Mouse (Mus musculus): ENCODE data around the gene Fto. TPM values are rescaled to one million over a fixed set of nuclear protein-coding genes. Genes with fewer than 3 reads are reported as not detected.

The Fto gene
- polyA plus RNA-seq, 1 experiment, result 119 TPM

DNA sequence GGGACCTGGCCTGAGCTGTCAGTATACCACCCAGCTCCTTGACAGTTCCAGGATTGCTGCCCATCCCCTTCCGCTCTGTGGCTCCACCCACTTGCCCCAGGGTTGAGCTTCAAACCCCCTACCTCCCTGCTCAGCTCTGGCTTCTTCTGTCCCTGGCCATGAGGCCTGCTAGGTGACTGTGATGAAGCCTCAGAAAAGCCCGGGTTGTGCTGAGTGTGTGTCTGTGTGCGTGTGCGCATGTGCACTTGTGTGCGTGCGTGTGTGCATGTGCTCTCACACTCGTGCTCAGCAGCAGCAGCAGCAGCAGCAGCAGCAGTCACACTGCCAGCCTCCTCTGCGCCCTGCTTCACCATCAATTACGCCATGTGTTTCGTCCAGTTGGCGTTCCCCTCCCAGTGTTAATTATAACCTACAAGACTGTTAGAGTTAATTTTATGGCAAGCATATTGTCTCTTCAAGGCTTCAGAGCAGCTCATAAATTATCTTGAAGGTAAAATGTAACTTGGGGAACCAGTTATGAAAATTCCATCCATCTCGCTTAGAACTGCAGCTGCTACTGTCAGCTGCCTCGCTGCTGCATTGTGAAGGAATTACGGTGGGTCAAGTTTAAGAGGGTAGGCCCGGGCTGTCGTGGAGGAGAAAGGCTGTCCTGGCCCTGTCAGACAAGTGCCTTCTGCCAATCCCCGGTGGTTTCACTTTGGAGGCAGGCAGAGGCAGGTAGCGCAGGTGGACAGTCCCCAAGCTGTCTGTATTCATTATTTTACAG is 219.5 kb downstream of the Fto start:
- Histone ChIP-seq H3K4me3 (ENCODE audit: insufficient read depth, low read length) (no peak overlapping the region), H3K4me1 (ENCODE audit: control insufficient read depth, insufficient read depth, low read length) (no peaks in the 10 kb centered on the region; the same call in 1 of the 2 replicates), H3K27ac (ENCODE audit: insufficient read depth, low read length) (no peak overlapping the region)
- TF ChIP-seq POLR2A (IDR thresholded peaks at IDR 0.05; ENCODE audit: extremely low read depth, insufficient read depth, low read length) (no peak), CTCF (IDR thresholded peaks at IDR 0.05; ENCODE audit: extremely low read depth, insufficient read depth, low read length) (no peak)

DNA sequence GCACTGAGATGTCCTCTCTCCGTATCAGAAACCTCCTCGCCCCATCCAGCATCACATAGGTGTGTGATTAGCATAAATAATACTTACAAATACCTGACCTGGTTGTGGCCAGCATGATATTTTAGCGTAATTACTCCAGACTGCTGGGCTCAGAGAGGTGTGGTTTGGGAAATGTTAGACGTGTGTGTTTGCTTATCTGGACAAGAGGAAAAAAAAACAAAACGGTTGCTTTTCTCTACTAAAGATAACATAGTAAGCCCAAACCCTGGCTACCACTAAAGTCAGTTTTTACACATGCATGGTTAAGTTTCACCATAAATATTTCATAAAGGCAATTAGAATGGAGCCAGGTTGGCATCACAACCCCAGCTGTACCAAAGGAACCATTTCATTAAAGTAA is 221.4 kb downstream of the Fto start:
- no peak for TF ChIP-seq CTCF (IDR thresholded peaks at IDR 0.05; ENCODE audit: extremely low read depth, insufficient read depth, low read length)
- no peak for TF ChIP-seq POLR2A (IDR thresholded peaks at IDR 0.05; ENCODE audit: extremely low read depth, insufficient read depth, low read length)

DNA sequence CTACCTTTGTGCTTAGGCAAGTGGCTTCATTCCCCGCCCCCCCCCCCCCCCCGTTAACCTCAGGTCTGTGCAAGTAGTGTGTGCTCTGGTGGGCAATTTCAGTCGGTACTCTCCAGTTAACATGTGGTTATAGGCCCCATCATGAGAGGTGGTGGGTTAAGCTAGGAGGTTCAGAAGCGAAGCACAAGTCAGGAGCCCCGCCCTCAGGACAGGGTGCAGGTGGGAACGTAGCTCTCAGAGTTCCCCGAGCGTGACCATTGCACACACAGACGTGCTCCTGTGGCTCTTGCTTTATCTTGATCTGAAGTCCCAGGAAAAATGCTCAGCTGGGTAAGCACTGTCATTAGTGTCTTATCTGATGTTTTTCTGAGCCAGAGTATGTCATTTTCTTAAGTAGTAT is 224.8 kb downstream of the Fto start:
- no peak for TF ChIP-seq POLR2A (IDR thresholded peaks at IDR 0.05; ENCODE audit: extremely low read depth, insufficient read depth, low read length)
- no peak for TF ChIP-seq CTCF (IDR thresholded peaks at IDR 0.05; ENCODE audit: extremely low read depth, insufficient read depth, low read length)
- H3K4me1 ChIP-seq (ENCODE audit: control insufficient read depth, insufficient read depth, low read length), result no peaks in the 10 kb centered on the region; the same call in 1 of the 2 replicates
- H3K27ac ChIP-seq (ENCODE audit: insufficient read depth, low read length), result no peak overlapping the region
- H3K4me3 ChIP-seq (ENCODE audit: insufficient read depth, low read length), result no peak overlapping the region

More for the DNA sequence above, 221.4 kb downstream of the Fto start:
- H3K27ac ChIP-seq (ENCODE audit: insufficient read depth, low read length), result no peak overlapping the region
- no peak overlapping the region for H3K4me3 ChIP-seq (ENCODE audit: insufficient read depth, low read length)
- no peaks in the 10 kb centered on the region; the same call in 1 of the 2 replicates for H3K4me1 ChIP-seq (ENCODE audit: control insufficient read depth, insufficient read depth, low read length)

DNA sequence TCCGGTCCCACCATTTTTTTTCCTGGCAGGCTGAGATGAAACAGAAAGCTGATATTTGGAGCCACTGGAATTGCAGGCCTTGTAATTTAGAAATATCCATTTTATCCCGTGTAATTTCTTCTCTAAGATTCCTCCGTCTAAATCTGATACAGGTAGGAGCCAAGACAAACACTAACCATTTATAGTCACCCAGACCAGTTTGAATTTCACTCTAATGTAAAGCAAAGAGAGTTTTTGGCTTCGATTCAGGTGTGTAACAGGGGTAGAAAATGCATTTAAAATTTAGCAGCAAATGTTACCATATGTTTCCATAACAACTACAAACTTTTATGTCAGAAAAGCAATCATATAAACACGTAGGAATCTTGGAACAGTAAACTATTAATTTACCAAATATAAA is 225.6 kb downstream of the Fto start:
- no peak for TF ChIP-seq POLR2A (IDR thresholded peaks at IDR 0.05; ENCODE audit: extremely low read depth, insufficient read depth, low read length)
- TF ChIP-seq CTCF (IDR thresholded peaks at IDR 0.05; ENCODE audit: extremely low read depth, insufficient read depth, low read length), result no peak
- H3K4me1 ChIP-seq (ENCODE audit: control insufficient read depth, insufficient read depth, low read length), result no peaks in the 10 kb centered on the region; the same call in 1 of the 2 replicates
- H3K27ac ChIP-seq (ENCODE audit: insufficient read depth, low read length), result no peak overlapping the region
- H3K4me3 ChIP-seq (ENCODE audit: insufficient read depth, low read length), result no peak overlapping the region

DNA sequence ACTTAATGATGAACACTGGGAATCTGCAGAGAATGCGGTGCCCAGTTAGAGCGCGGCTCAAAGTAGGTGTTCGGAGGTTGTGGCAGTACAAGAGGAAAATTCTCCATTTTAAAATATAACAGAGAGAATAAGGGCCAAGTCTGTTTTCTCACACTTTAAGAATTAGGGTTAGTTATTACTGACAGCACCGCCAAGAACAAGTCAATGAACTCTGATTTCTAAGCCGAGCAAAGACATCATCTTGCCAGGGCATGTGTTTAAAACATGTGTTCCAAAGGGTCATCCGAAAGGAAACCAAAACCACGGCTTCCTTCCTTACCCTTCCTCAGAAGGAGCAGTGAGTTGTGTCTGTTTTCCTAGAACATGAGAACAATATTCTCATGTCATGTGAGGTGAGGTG is 226.3 kb downstream of the Fto start:
- H3K4me3 ChIP-seq (ENCODE audit: insufficient read depth, low read length), result no peak overlapping the region
- H3K27ac ChIP-seq (ENCODE audit: insufficient read depth, low read length), result no peak overlapping the region
- no peak for TF ChIP-seq POLR2A (IDR thresholded peaks at IDR 0.05; ENCODE audit: extremely low read depth, insufficient read depth, low read length)

DNA sequence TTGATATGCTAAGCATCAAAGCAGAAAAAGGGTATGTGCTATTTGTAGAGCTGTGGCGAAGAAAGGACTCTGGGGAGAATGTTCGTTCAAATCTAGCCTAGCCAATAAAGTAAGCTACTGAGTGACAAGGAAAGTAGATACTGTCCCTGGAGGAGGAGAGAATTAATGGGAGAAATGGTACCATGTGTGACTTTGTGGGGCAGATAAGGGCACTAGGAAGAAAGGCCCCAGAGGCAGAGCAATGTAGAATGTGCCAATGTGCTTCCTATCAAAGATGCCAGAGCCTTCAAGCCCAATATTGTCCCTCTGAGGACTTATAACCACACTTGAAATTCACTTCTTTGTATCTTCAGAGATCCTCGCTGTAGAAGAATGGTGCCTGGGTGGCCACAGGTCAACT is 227.9 kb downstream of the Fto start:
- Histone ChIP-seq H3K4me1 (ENCODE audit: control insufficient read depth, insufficient read depth, low read length) (no peaks in the 10 kb centered on the region; the same call in 1 of the 2 replicates), H3K4me3 (ENCODE audit: insufficient read depth, low read length) (no peak overlapping the region), H3K27ac (ENCODE audit: insufficient read depth, low read length) (no peak overlapping the region)
- TF ChIP-seq POLR2A (IDR thresholded peaks at IDR 0.05; ENCODE audit: extremely low read depth, insufficient read depth, low read length), result no peak
- no peak for TF ChIP-seq CTCF (IDR thresholded peaks at IDR 0.05; ENCODE audit: extremely low read depth, insufficient read depth, low read length)

More for the DNA sequence above, 226.3 kb downstream of the Fto start:
- no peaks in the 10 kb centered on the region; the same call in 1 of the 2 replicates for H3K4me1 ChIP-seq (ENCODE audit: control insufficient read depth, insufficient read depth, low read length)

DNA sequence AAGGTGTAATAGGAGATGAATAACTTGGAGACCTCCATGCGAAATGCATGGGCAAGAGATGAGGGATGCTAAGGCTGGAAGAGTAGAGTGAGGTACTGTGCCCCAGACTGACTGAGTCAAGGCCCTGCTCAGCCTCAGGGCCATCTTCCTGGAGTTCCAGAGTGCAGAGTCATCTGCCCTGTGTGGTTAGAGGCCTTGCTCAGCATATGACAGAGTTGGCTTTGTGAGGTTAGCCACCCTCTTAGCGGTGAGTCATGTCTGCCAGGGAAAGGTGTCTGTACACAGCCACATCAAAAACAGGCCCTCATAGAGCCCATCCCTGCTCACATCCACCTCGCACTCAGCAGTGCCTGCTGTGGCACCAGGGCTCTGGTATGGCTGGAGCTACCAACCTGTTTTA is 232.2 kb downstream of the Fto start:
- no peak overlapping the region for H3K27ac ChIP-seq (ENCODE audit: insufficient read depth, low read length)
- H3K4me1 ChIP-seq (ENCODE audit: control insufficient read depth, insufficient read depth, low read length), result no peaks in the 10 kb centered on the region; the same call in 1 of the 2 replicates
- TF ChIP-seq CTCF (IDR thresholded peaks at IDR 0.05; ENCODE audit: extremely low read depth, insufficient read depth, low read length) (no peak), POLR2A (IDR thresholded peaks at IDR 0.05; ENCODE audit: extremely low read depth, insufficient read depth, low read length) (no peak)
- no peak overlapping the region for H3K4me3 ChIP-seq (ENCODE audit: insufficient read depth, low read length)

DNA sequence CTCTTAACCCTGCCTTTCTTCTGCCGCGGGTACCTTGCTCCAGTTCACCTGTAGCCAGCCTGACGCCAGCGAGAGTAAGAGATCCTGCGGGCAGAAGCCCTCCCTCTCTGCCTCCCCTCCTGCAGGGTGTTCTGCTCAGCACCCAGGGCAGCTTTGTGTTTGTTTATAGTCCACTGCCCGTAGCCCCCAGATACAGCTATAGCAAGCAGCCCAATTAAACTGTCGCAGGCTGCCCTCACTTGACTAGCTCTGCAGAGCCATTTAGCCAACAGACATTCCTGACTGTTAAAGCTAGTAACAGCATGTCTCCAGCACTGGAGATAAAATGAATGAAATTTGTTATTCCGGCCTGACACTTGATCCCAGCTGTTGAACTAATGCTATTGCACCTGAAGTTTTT is 233.3 kb downstream of the Fto start:
- Histone ChIP-seq H3K27ac (ENCODE audit: insufficient read depth, low read length) (no peak overlapping the region), H3K4me1 (ENCODE audit: control insufficient read depth, insufficient read depth, low read length) (no peaks in the 10 kb centered on the region; the same call in 1 of the 2 replicates), H3K4me3 (ENCODE audit: insufficient read depth, low read length) (no peak overlapping the region)
- TF ChIP-seq CTCF (IDR thresholded peaks at IDR 0.05; ENCODE audit: extremely low read depth, insufficient read depth, low read length) (no peak), POLR2A (IDR thresholded peaks at IDR 0.05; ENCODE audit: extremely low read depth, insufficient read depth, low read length) (no peak)

DNA sequence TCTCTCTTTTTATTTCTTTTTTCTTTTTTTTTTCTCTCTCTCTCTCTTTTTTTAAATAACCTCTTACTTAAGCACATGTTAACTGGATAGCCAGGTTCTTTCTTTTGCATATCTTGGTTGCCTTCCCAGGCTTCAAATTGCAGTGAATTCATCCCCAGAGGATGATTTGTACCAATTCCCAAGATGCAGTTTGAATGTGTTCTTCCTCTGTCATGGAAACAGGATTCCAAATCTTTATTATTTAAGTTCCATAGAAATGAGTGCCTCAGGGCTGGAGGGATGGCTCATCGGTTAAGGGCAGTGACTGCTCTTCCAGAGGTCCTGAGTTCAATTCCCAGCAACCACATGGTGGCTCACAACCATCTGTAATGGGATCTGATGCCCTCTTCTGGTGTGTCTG is 236.8 kb downstream of the Fto start:
- no peak overlapping the region for H3K27ac ChIP-seq (ENCODE audit: insufficient read depth, low read length)
- H3K4me1 ChIP-seq (ENCODE audit: control insufficient read depth, insufficient read depth, low read length), result peaks cover 6% of the 10 kb centered on the region; the same call in 1 of the 2 replicates
- TF ChIP-seq POLR2A (IDR thresholded peaks at IDR 0.05; ENCODE audit: extremely low read depth, insufficient read depth, low read length), result no peak
- no peak for TF ChIP-seq CTCF (IDR thresholded peaks at IDR 0.05; ENCODE audit: extremely low read depth, insufficient read depth, low read length)
- no peak overlapping the region for H3K4me3 ChIP-seq (ENCODE audit: insufficient read depth, low read length)

DNA sequence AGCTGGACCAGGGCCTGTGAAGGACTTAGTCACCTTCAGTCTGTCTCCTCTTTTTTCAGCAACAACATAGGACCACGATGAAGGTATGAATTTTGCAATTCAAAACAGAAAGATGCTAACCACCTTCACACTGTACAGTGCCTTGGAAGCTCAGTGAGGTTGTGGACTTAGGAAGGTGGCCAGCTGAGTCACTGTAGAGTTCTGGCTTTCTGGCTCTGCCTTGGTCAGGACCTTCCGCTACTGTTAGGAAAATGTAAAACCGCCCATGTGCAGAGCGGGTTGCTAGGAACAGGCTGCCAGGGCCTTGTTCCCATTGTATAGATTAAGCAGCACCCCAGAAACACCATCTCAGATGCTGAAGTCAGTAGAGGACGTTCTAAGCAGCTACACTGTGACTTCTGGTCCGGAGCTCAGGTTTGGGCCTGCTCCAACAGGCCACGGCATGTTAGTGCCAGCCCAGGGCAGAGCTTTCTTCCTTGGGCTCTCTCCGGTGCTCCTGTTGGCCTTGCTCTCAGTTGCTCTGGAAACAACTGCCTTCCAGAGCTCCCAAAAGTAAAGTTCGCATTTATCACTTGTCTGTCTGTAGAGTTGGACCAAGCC is 237.9 kb downstream of the Fto start:
- H3K4me1 ChIP-seq (ENCODE audit: control insufficient read depth, insufficient read depth, low read length), result peaks cover 6% of the 10 kb centered on the region; the same call in 1 of the 2 replicates
- H3K27ac ChIP-seq (ENCODE audit: insufficient read depth, low read length), result no peak overlapping the region
- no peak for TF ChIP-seq CTCF (IDR thresholded peaks at IDR 0.05; ENCODE audit: extremely low read depth, insufficient read depth, low read length)
- no peak for TF ChIP-seq POLR2A (IDR thresholded peaks at IDR 0.05; ENCODE audit: extremely low read depth, insufficient read depth, low read length)
- no peak overlapping the region for H3K4me3 ChIP-seq (ENCODE audit: insufficient read depth, low read length)
